Mouse (Mus musculus): ENCODE measurements at regions not wholly inside any gene's neighbourhood (a gene's known extent, or its start where the extent isn't known, plus 50 kb on each side); places are given as distances from the start of the nearest gene placed in this dataset.

DNA sequence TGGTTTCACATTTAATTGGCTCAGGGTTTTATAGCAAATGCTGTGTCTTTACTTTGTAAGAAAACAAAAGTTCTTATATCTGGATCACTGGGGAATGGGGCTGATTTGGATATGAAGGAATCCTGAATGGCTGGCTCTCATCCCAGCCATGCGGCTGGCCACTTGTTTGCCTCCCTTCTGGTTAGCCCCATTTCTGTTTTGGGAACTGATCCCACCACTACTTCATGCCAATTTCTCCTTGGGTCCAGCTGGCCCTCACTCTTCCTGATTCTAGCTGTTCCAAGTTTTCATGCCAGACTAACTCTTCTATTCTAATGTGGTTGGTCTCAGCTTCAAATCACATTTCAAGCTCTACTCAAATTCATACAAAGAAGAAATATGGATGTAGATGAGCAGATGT lies 5319.6 kb downstream of the 9330182O14Rik start:
- peak; percentile 82 for DNase-seq

DNA sequence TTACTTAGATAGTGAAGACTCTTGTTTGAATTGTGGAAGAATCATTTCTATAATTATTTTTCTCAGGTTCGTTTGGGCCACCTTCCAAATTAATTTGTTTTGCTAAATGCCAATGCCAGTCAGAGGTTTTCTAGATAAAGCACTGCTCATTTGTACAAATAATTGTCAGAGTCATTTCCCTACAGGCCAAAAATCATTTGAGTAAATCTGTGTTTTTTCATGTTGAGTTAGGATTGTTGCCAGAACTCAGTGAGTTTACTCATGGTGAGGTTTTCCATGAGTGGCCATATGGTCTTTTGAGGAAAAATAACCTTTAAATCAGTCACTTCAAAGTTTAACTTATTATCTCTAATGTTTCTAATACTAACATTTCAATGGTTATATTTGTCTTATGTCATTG lies 5336.3 kb downstream of the 9330182O14Rik start:
- no peak for DNase-seq

DNA sequence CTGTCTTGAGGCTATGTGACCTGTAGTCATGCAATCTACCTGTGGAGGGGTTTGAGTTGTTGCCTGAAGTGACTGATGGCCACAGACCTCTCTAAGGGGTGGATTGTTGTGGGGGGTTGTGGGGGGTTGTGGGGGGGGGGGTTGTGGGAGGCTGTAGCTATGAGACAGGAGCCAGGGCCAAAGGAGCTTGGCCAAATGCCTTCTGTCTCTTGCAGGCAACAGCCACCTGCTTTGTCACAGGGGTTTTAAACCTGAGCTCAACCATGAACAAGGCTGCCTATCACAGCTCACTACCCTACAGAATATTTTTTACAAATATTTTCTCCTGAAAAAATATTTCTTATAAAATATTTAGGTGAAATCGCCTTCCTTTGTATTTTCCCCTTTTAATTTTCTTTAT lies 5339.0 kb downstream of the 9330182O14Rik start:
- DNase-seq, result no peak

DNA sequence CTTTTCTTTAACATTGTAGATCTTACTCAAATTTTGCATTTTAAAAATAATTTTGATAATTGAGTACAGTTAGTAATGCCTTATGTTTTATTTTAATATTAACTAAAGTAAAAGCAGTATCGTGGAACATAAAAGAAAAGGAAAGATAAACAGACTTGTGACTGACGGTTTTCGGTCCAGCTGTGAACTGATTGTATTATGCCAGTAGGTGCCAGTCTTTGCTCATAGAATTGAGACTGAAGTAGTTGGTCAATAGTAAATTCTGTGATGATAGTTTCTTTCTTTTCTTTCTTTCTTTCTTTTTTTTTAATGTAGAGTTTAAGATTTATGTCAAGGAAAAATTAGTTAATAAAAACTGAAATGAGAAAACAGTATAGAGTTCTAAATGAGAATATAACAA lies 5376.1 kb downstream of the 9330182O14Rik start:
- no peak for DNase-seq

Data from layer of hippocampus, adult 9-11 months (tissue).